Mouse (Mus musculus): ENCODE measurements around the gene Aldh8a1.

- no peak for TF ChIP-seq CTCF (IDR thresholded peaks at IDR 0.05; ENCODE audit: borderline replicate concordance, control insufficient read depth, extremely low read depth, insufficient read depth, low read length, poor library complexity)
- no peak for TF ChIP-seq POLR2A (IDR thresholded peaks at IDR 0.05; ENCODE audit: control insufficient read depth, extremely low read depth, insufficient read depth, low read length, poor library complexity)
Measured at GRCm38 (mm10) chr10:21337191-21337590, 39.9 kb upstream of the Aldh8a1 start.
